Mouse (Mus musculus): ENCODE results near the gene Aff1. TPM values are rescaled to one million over a fixed set of nuclear protein-coding genes. Genes with fewer than 3 reads are reported as not detected.

Gene Aff1
- total and polyA plus RNA-seq, 3 experiments, result 10.5 to 46.9 (median 37.4) TPM

GRCm38 (mm10) chr5:103740903-103741246 lies 48.7 kb downstream of the Aff1 start:
- intact Hi-C loops (cut with DNase I), result no loop called here
- DNase-seq, result peak in 1 of 2 experiments; percentile 29
- 69% methylated on average over 1 of the region's 1 CpGs for WGBS

DNA sequence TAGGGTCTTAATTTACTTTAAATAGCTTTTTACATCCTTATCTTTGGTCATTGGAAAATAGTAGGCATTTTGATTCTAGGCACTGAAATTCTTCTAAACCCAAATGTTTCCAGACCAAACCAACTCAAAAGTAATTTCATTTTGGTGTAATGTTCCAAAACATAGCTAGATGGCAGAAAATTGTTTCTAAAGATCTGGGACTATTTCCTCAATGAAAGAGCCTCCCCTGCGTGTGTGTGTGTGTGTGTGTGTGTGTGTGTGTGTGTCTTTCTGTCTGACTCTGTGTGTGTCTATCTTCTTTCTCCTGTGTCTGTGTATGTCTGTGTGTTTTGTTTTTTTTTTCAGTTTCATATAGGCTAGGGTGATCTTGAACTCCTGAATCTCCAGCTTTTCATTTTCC lies 49.3 kb downstream of the Aff1 start:
- Histone ChIP-seq H3K4me3 (no peak overlapping the region), H3K27ac (no peak overlapping the region), H3K9ac (ENCODE audit: low read depth, low read length) (no peak overlapping the region), H3K4me1 (ENCODE audit: control insufficient read depth, insufficient read depth, low read length) (peaks cover 6% of the 10 kb centered on the region; the same call in 1 of the 2 replicates), H3K79me2 (replicated peaks; ENCODE audit: control insufficient read depth, insufficient read depth, low read length) (peaks cover 1% of the 10 kb centered on the region; the same call in 1 of the 2 replicates), H3K36me3 (ENCODE audit: control insufficient read depth, insufficient read depth, low read length) (no peaks in the 10 kb centered on the region), H3K27me3 (ENCODE audit: control insufficient read depth, insufficient read depth, low read length) (no peaks in the 10 kb centered on the region)
- no peak for DNase-seq
- WGBS, result 33% methylated on average over 1 of the region's 1 CpGs
- TF ChIP-seq CTCF (IDR thresholded peaks at IDR 0.05) (0 out of 2 replicates have a peak, but pooled peaks have one; percentile 12), EP300 (IDR thresholded peaks at IDR 0.05; ENCODE audit: insufficient read depth, low read depth, low read length) (no peak), POLR2A (IDR thresholded peaks at IDR 0.05; ENCODE audit: insufficient read depth, low read depth, low read length) (no peak)
- intact Hi-C loops (cut with DNase I), result no loop called here

More at GRCm38 (mm10) chr5:103740903-103741246, 48.7 kb downstream of the Aff1 start:
- Histone ChIP-seq H3K9ac (ENCODE audit: low read depth, low read length) (no peak overlapping the region), H3K36me3 (ENCODE audit: control insufficient read depth, insufficient read depth, low read length) (no peaks in the 10 kb centered on the region), H3K4me1 (ENCODE audit: control insufficient read depth, insufficient read depth, low read length) (peaks cover 6% of the 10 kb centered on the region; the same call in 1 of the 2 replicates), H3K27ac (no peak overlapping the region), H3K27me3 (ENCODE audit: control insufficient read depth, insufficient read depth, low read length) (no peaks in the 10 kb centered on the region), H3K4me3 (no peak overlapping the region), H3K79me2 (replicated peaks; ENCODE audit: control insufficient read depth, insufficient read depth, low read length) (peaks cover 1% of the 10 kb centered on the region; the same call in 1 of the 2 replicates)
- TF ChIP-seq EP300 (IDR thresholded peaks at IDR 0.05; ENCODE audit: insufficient read depth, low read depth, low read length) (no peak), POLR2A (IDR thresholded peaks at IDR 0.05; ENCODE audit: insufficient read depth, low read depth, low read length) (no peak), CTCF (IDR thresholded peaks at IDR 0.05) (no peak)

- H3K4me3 ChIP-seq, result no peak overlapping the region
- 62% methylated on average over 2 of the region's 2 CpGs for WGBS
- H3K27me3 ChIP-seq (ENCODE audit: control insufficient read depth, insufficient read depth, low read length), result no peaks in the 10 kb centered on the region
- H3K79me2 ChIP-seq (replicated peaks; ENCODE audit: control insufficient read depth, insufficient read depth, low read length), result peaks cover 1% of the 10 kb centered on the region; the same call in 1 of the 2 replicates
- intact Hi-C loops (cut with DNase I), result loop anchor here (2.0 kb wide), 1 partner anchor 17 kb away; no protein-coding TSS in a partner anchor
- TF ChIP-seq EP300 (IDR thresholded peaks at IDR 0.05; ENCODE audit: insufficient read depth, low read depth, low read length), result no peak
- no peak for TF ChIP-seq POLR2A (IDR thresholded peaks at IDR 0.05; ENCODE audit: insufficient read depth, low read depth, low read length)
- no peak for TF ChIP-seq CTCF (IDR thresholded peaks at IDR 0.05)
- H3K9ac ChIP-seq (ENCODE audit: low read depth, low read length), result no peak overlapping the region
- H3K4me1 ChIP-seq (ENCODE audit: control insufficient read depth, insufficient read depth, low read length), result peaks cover 6% of the 10 kb centered on the region; the same call in 1 of the 2 replicates
- H3K36me3 ChIP-seq (ENCODE audit: control insufficient read depth, insufficient read depth, low read length), result no peaks in the 10 kb centered on the region
- no peak overlapping the region for H3K27ac ChIP-seq
- DNase-seq, result no peak
Observed at GRCm38 (mm10) chr5:103741992-103742391, 49.8 kb downstream of the Aff1 start.

DNA sequence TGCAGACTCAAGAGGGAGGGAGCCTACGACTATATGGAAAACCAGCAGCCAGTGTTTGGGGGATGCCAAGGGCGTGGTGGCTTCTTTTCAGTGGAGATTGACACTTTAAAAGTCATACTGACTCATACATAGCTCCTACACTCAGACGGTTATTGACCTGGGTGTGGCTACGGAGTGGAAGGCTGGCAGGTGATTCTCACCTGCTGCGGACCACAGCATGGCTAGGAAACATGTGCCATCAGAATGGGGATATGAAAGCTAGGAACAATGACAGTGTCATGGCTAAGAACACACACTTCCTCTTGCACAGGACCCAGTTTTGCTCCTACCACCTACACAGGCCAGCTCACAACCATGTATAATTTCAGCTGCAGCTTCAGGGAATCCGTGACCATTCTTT lies 52.4 kb downstream of the Aff1 start:
- H3K27ac ChIP-seq, result no peak overlapping the region
- intact Hi-C loops (cut with DNase I), result no loop called here
- WGBS, result 65% methylated on average over 6 of the region's 6 CpGs
- H3K9ac ChIP-seq (ENCODE audit: low read depth, low read length), result no peak overlapping the region
- H3K36me3 ChIP-seq (ENCODE audit: control insufficient read depth, insufficient read depth, low read length), result no peaks in the 10 kb centered on the region
- TF ChIP-seq CTCF (IDR thresholded peaks at IDR 0.05), result no peak
- no peak for TF ChIP-seq EP300 (IDR thresholded peaks at IDR 0.05; ENCODE audit: insufficient read depth, low read depth, low read length)
- no peak for TF ChIP-seq POLR2A (IDR thresholded peaks at IDR 0.05; ENCODE audit: insufficient read depth, low read depth, low read length)
- H3K4me3 ChIP-seq, result no peak overlapping the region
- no peaks in the 10 kb centered on the region for H3K27me3 ChIP-seq (ENCODE audit: control insufficient read depth, insufficient read depth, low read length)
- 0 out of 2 replicates have a peak, but pooled peaks cover 1% of the 10 kb centered on the region for H3K79me2 ChIP-seq (replicated peaks; ENCODE audit: control insufficient read depth, insufficient read depth, low read length)
- DNase-seq, result no peak
- peaks cover 7% of the 10 kb centered on the region; the same call in 1 of the 2 replicates for H3K4me1 ChIP-seq (ENCODE audit: control insufficient read depth, insufficient read depth, low read length)

DNA sequence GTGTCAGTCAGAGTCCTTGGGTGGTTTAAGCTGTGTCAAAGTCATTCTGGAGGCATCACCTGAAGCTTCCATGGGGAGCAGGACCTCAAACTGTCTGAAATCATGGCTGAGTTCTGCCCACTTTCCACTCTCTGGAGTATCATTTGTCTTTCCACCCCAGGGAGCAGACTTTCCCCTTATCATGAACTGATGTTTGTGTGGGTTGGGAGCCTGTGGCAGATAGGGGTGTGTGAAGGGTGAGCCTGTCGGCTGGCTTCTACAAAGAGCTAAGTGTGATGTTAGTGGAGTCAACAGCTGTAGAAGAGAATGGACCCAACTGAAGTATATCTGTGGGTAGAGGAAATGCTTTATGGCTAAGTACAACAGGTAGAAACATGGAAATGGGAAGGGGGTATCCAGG lies 53.5 kb downstream of the Aff1 start:
- Histone ChIP-seq H3K79me2 (replicated peaks; ENCODE audit: control insufficient read depth, insufficient read depth, low read length) (0 out of 2 replicates have a peak, but pooled peaks cover 1% of the 10 kb centered on the region), H3K27ac (no peak overlapping the region), H3K9ac (ENCODE audit: low read depth, low read length) (no peak overlapping the region), H3K4me1 (ENCODE audit: control insufficient read depth, insufficient read depth, low read length) (peaks cover 5% of the 10 kb centered on the region), H3K27me3 (ENCODE audit: control insufficient read depth, insufficient read depth, low read length) (no peaks in the 10 kb centered on the region), H3K36me3 (ENCODE audit: control insufficient read depth, insufficient read depth, low read length) (no peaks in the 10 kb centered on the region), H3K4me3 (no peak overlapping the region)
- intact Hi-C loops (cut with DNase I), result no loop called here
- TF ChIP-seq POLR2A (IDR thresholded peaks at IDR 0.05; ENCODE audit: insufficient read depth, low read depth, low read length), result no peak
- no peak for TF ChIP-seq EP300 (IDR thresholded peaks at IDR 0.05; ENCODE audit: insufficient read depth, low read depth, low read length)
- no peak for TF ChIP-seq CTCF (IDR thresholded peaks at IDR 0.05)
- DNase-seq, result no peak
- 69% methylated on average over 1 of the region's 1 CpGs for WGBS

DNA sequence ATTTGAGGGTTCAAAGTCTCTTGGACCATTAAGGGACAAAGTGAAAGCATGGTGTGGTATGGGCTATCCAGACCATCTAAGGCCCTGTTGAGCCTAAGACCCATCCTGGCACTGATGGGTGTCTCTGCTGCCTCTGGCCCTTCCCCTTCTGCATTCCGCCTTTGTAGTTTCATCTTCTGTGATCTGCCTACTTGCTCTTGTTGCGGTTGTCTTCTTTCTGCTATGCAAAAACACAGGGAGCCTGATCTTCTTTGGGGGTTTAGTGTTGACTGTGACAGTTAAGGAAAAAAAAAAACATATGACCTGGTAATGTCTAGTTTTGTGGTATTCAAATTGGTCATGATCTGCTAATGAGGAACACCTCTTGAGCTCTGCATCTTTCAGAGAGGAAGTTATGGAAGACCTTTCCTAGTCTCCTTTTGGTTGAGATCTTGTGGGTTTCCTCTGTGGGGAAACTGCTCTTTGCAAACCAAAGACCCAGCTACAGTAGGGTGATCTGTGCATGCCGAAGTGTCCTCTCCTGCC lies 54.4 kb downstream of the Aff1 start:
- 95% methylated on average over 3 of the region's 3 CpGs for whole genome bisulfite sequencing
- Histone ChIP-seq H3K9ac (ENCODE audit: low read depth, low read length) (no peak overlapping the region), H3K27me3 (ENCODE audit: control insufficient read depth, insufficient read depth, low read length) (no peaks in the 10 kb centered on the region), H3K4me3 (no peak overlapping the region), H3K4me1 (ENCODE audit: control insufficient read depth, insufficient read depth, low read length) (peaks cover 3% of the 10 kb centered on the region), H3K36me3 (ENCODE audit: control insufficient read depth, insufficient read depth, low read length) (no peaks in the 10 kb centered on the region), H3K79me2 (replicated peaks; ENCODE audit: control insufficient read depth, insufficient read depth, low read length) (0 out of 2 replicates have a peak, but pooled peaks cover 1% of the 10 kb centered on the region), H3K27ac (no peak overlapping the region; the same call in 1 of the 2 replicates)
- TF ChIP-seq EP300 (IDR thresholded peaks at IDR 0.05; ENCODE audit: insufficient read depth, low read depth, low read length) (no peak), CTCF (IDR thresholded peaks at IDR 0.05) (no peak), POLR2A (IDR thresholded peaks at IDR 0.05; ENCODE audit: insufficient read depth, low read depth, low read length) (no peak)
- intact Hi-C loops (cut with DNase I), result no loop called here
- DNase-seq, result no peak
